Mouse (Mus musculus) bone marrow, adult 2 months (tissue): ENCODE results near the gene Krt2. TPM values are rescaled to one million over a fixed set of nuclear protein-coding genes. Genes with fewer than 3 reads are reported as not detected.

ENCODE experiments used
- H3K27ac ChIP-seq: fragments of 200-500 bp; 2 replicates; pipeline ENCODE4 v1.5.1; 2012; ENCODE audit warnings: low read depth, mild to moderate bottlenecking, control low read depth, inconsistent platforms, low read length; ENCODE audit not compliant: control insufficient read depth, poor library complexity, insufficient read depth
- H3K4me1 ChIP-seq: fragments of 200-500 bp; 2 replicates; pipeline ENCODE4 v1.6.1; 2011; ENCODE audit warnings: low read length; ENCODE audit not compliant: control insufficient read depth, insufficient read depth
- H3K4me3 ChIP-seq: fragments of 200-500 bp; replicated peaks from 2 replicates; pipeline ENCODE3; 2011; ENCODE audit warnings: mild to moderate bottlenecking, low read depth, low read length, control low read depth; ENCODE audit not compliant: control insufficient read depth
- CTCF ChIP-seq: fragments of 200-500 bp; IDR thresholded peaks from 2 replicates; pipeline ENCODE4 v1.5.1; 2011; ENCODE audit warnings: low read length, control low read depth; ENCODE audit not compliant: control insufficient read depth, insufficient read depth
- POLR2A ChIP-seq: fragments of 200-500 bp; IDR thresholded peaks from 2 replicates; pipeline ENCODE4 v1.6.1; 2011; ENCODE audit warnings: low read depth, mild to moderate bottlenecking, control low read depth, low read length, borderline replicate concordance; ENCODE audit not compliant: control insufficient read depth
- WGBS: fragments of 180-500 bp; shearing (Covaris S2); methylation state at CpG from one replicate; pipeline ENCODE4 v1.1.7; 2018; 5-methylcytosine and 5-hydroxymethylcytosine counted together
- polyA plus RNA-seq: library from polyadenylated mRNA; stranded (reverse); fragments of >200 nt; gene quantifications from 2 replicates; pipeline ENCODE4 v1.2.4, GENCODE M21; 2011; ENCODE audit warnings: low replicate concordance; ENCODE audit not compliant: missing spikeins, insufficient read depth, insufficient read length

The Krt2 gene
- not detected in 2 replicates for polyA plus RNA-seq

DNA sequence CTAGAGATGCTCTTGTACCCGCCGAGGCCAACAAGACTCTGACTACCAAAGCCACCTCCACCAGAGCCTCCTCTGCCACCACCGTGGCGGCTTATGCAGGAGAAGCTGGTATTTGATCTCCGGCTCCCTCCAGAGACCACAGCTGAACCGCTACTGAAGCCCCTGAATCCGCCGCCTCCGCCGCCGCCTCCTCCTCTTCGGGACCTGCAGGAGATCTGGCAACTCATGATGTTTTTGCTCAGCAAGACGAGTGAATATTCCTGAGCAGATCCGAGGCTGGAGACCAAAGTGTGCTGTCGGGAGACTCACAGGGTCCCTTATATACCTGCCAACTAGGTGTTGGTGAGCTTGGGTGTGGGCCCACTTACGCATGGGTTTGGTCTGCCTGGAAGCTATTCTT lies at the start of gene Krt2:
Gene Krt2 (minus strand): TSS at position 295 of the 400 bp plus-strand sequence.
- WGBS: 76% methylated on average over 16 of the region's 16 CpGs
- Histone ChIP-seq H3K4me1 (no peaks in the 10 kb centered on the region), H3K4me3 (no peak within 1 kb of the TSS), H3K27ac (no peak within 1 kb of the TSS)
- TF ChIP-seq POLR2A (no peak), CTCF (no peak)

DNA sequence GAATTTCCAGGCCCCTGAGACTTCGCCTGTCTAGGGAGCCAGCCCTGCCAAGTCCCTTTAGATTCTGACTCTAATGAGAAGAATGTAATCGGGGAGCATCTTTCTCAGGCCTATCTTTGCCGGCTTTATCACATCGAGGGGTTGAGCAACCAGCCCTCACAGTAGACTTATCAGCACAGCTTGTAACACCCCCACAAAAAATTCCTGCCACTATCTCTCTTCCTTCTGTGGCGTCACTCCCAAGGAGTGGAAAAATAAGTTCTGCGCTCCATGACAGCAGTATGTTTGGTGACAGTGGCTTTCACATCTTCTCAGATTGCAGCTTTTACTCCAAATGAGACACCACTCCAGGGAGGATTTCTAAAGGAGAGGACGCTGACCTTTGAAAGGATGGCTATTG lies 48.8 kb upstream of the Krt2 start:
- TF ChIP-seq CTCF: no peak
- no peak for TF ChIP-seq POLR2A
- Histone ChIP-seq H3K4me1 (no peaks in the 10 kb centered on the region), H3K4me3 (no peak overlapping the region), H3K27ac (no peak overlapping the region)
- 75% methylated on average over 7 of the region's 7 CpGs for WGBS

DNA sequence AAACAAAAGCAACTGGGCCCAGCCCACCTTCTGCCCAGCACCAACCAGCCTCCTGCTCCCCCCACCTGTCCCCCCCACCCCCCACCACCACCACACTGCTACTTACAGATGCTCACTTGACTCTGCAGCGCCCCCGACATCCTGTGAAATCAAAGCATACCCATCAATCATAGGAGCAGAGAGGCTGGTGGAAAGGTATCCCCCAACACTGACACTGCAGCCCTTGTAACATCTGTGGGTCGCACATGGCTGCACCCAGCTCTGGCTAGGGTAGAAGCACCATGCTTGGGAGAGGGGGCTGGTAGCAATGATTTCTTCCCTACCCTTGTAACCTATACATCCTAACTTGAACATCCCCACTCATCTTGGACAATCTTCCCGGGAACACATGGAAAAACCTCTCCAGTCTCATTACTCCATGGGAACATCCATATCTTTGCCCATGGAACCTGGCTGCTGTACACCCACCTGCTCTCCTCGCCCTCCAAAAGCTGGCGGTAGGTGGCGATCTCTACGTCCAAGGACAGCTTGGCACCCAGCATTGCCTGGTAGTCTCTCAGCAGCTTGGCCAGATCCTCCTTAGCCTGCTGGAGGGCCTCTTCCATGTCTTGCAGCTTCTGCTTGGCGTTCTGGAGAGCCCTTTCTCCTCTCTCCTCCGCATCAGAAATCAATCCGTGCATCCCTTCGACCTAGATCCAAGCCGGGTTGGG lies 42.6 kb upstream of the Krt2 start:
- no peak overlapping the region for H3K27ac ChIP-seq
- no peaks in the 10 kb centered on the region for H3K4me1 ChIP-seq
- no peak overlapping the region for H3K4me3 ChIP-seq
- TF ChIP-seq POLR2A (no peak), CTCF (no peak)
- WGBS: 54% methylated on average over 13 of the region's 13 CpGs

DNA sequence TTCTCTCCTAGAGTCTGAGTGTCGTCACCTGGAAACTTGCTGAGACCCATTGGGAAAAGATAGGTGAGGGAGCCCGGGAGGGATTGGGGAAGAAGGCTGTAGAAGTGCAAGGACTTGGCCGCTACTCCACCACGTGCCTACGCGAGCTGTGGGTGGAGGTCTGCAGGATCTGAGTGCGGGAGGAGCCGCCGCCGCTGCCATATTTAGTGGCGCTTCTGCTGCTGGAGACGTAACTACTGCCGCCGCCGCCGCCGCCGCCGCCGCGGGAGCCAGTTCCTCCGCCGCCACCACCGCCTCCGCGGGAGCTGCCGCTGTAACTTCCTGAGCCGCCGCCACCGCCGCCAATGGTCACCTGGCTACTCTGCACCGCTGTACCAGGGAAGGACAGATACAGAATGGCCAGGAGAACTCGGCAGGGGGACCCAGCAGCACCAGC lies 41.8 kb upstream of the Krt2 start:
- Histone ChIP-seq H3K4me3 (no peak overlapping the region), H3K4me1 (no peaks in the 10 kb centered on the region), H3K27ac (no peak overlapping the region)
- WGBS: 2% methylated on average over 33 of the region's 33 CpGs
- TF ChIP-seq POLR2A (no peak), CTCF (no peak)

DNA sequence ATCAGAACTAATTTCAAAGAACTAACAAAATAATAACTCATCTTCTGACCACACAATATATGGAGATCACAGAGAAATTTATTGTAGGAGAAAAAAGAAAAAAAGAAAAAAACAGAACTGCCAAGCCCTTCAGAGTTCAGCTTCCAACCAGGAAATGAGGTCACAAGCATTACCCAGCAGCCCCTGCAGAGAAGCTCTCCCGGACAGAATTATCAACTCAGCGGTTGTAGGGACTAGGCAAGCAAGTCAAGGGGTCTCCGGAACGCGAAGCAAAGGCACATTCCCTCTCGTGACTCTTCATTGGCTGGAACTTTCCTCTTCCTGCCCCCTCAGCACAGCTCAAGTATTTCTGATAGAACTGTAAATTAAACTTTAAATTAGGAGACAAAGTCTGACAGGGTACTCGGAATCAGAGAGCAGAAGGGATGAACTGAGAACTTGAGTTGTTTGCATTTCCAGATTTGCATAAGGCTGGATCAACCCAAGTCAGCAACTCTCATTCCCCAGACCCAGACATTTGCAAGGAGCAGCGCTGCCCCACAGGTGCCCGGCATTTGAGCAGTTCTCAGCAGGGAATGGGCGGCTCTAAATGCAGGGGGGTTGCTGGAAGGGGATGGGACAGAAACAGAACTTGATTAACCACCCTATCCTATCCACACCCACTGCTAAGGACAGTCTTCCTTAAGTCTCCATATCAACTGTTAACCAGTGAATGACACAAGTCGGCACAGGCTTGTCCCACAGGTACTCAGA lies 40.9 kb upstream of the Krt2 start:
- Histone ChIP-seq H3K27ac (no peak overlapping the region), H3K4me1 (no peaks in the 10 kb centered on the region), H3K4me3 (no peak overlapping the region)
- TF ChIP-seq CTCF: no peak
- TF ChIP-seq POLR2A: no peak
- 29% methylated on average over 11 of the region's 11 CpGs for WGBS

DNA sequence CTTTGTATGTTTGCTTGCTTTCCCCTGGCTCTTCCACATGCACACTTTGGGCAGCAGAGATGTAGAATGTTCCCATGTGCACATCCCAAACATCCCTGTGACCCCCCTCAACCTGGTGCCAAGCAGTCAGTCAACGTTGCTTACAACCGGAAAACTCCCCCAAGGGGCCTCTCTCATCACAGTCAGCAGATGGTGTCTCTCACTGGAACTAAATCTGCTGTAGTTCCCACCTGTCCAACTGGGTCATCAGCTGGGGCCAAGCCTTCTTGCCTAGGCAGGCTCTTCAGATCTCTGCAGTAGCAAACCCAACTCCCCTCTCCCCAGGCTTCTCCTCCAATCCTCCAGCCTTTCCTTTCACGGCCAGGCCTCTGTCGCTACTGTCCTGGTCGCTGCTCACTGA lies 38.7 kb upstream of the Krt2 start:
- no peak for TF ChIP-seq POLR2A
- WGBS: 71% methylated on average over 5 of the region's 5 CpGs
- H3K27ac ChIP-seq: no peak overlapping the region
- H3K4me1 ChIP-seq: no peaks in the 10 kb centered on the region
- H3K4me3 ChIP-seq: no peak overlapping the region

DNA sequence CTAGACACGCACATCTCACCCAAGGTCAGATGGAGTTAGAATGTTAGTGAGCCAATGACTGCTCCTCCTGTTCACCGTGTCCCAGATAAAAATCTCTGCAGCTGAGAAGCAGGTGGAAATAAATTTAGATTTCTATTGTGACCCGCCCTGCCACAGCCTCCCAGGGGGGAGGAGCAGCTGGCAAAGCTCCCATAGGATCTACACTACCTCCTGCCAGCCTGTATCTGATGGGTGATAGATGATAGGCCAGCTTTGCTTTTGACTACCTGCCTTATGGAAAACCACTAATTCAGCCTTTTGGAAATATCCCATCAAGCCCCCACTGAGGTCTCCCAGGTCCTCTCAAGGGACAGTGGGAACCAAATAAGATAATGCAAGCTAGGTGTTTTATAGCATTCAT lies 37.8 kb upstream of the Krt2 start:
- TF ChIP-seq POLR2A (no peak), CTCF (no peak)
- H3K4me1 ChIP-seq: no peaks in the 10 kb centered on the region
- no peak overlapping the region for H3K27ac ChIP-seq
- WGBS: 57% methylated on average over 3 of the region's 3 CpGs
- H3K4me3 ChIP-seq: no peak overlapping the region

DNA sequence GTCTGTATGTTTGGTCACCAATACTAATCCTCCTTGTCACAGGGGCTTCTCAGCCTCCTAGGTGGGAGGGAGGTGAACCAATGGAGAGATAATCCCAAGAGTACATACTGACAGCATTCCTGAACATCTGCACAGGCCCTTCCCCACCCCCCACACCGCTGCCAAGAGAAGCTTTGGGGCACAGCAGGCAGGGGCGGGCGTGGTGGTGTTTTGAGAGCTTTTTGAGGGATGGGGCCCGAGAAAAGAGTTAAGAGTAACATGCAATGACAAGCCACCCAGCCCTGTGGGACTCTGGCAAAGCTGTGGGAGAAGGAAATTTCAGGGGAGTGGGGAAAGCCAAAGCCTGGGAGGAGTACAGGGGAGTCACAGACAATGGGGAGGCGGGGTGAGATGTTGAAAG lies 36.3 kb upstream of the Krt2 start:
- 30% methylated on average over 5 of the region's 5 CpGs for WGBS
- no peak for TF ChIP-seq CTCF
- TF ChIP-seq POLR2A: no peak
- H3K4me1 ChIP-seq: no peaks in the 10 kb centered on the region
- H3K4me3 ChIP-seq: no peak overlapping the region
- H3K27ac ChIP-seq: no peak overlapping the region

DNA sequence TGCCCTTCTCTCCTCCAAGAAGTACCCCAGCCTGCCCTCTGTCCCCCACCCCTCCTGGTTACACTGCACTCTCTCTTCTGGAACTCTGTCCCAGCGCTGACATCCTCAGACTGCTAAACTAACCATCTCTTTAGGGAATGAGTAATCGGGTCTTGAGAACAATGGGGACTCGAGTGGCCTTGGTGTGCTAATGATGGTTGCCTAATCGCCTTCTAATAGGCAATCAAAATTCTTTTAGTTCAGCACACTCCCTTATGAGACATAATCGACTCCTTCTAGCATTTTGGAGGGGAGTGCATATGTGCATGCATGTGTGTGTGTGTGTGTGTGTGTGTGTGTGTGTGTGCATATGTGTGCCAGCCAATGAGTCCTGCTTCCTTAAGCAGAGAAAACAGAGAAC lies 34.6 kb upstream of the Krt2 start:
- Histone ChIP-seq H3K4me1 (no peaks in the 10 kb centered on the region), H3K27ac (no peak overlapping the region), H3K4me3 (no peak overlapping the region)
- no peak for TF ChIP-seq POLR2A
- TF ChIP-seq CTCF: no peak
- whole genome bisulfite sequencing: 29% methylated on average over 5 of the region's 5 CpGs
